Mouse (Mus musculus): ENCODE measurements around the gene Lypd5. TPM values are rescaled to one million over a fixed set of nuclear protein-coding genes. Genes with fewer than 3 reads are reported as not detected.

The Lypd5 gene
- polyA plus RNA-seq, 1 experiment from 2014 or later = 55.8 TPM

DNA sequence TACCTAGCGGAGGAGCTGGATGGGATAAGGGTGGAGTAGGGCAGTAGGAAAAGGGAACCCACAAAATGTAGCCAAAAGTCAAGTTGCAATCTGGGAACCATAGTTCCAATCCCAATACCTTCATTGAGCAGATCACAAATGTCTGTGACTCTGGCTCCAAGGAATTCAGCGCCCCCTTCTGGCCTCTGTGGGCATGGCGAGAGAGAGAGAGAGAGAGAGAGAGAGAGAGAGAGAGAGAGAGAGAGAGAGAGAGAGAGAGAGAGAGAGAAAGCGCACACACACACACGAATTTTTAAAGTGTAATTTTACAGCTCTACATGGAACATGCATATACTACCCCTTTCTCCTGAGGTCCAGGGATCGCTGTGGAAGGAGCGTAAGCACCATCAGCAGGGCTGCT lies 14.2 kb downstream of the Lypd5 start:
- H3K27me3 ChIP-seq = no peaks in the 10 kb centered on the region; the same call in 1 of the 2 replicates
- no peaks in the 10 kb centered on the region for H3K36me3 ChIP-seq
- no peak overlapping the region for H3K4me2 ChIP-seq
- no peaks in the 10 kb centered on the region; the same call in 1 of the 2 replicates for H3K4me1 ChIP-seq
- WGBS = 27% methylated on average over 7 of the region's 7 CpGs
- no peak overlapping the region for H3K4me3 ChIP-seq
- H3K9ac ChIP-seq = no peak overlapping the region
- no peaks in the 10 kb centered on the region for H3K9me3 ChIP-seq
- no peak overlapping the region for H3K27ac ChIP-seq
- no peak for ATAC-seq (ENCODE audit: insufficient number of reproducible peaks, low FRiP score, low TSS enrichment, low read depth)

DNA sequence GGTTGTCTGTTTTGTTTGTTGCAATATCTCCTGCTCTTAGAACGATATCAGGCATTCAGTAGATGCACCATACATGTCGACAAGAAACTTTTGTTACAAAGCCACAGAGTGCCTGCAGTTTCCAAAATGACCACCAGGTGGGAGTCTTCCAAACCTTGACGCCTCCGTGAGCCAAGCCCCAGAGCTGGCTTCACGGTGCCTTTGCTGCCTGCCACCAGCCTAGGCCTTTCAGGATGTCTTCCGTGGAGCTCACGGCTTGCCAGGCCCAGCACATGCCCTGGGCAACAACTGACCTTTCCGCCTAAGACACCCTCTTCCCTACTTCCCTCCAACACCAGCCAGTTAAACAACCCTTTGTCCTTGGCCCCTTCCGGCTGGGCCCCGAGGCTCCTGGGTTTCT lies 15.8 kb downstream of the Lypd5 start:
- H3K27ac ChIP-seq = no peak overlapping the region
- H3K4me3 ChIP-seq = no peak overlapping the region
- H3K4me1 ChIP-seq = peaks cover 4% of the 10 kb centered on the region
- no peaks in the 10 kb centered on the region for H3K9me3 ChIP-seq
- H3K27me3 ChIP-seq = no peaks in the 10 kb centered on the region; the same call in 1 of the 2 replicates
- H3K9ac ChIP-seq = no peak overlapping the region
- H3K36me3 ChIP-seq = no peaks in the 10 kb centered on the region
- no peak for ATAC-seq (ENCODE audit: insufficient number of reproducible peaks, low FRiP score, low TSS enrichment, low read depth)
- no peak overlapping the region for H3K4me2 ChIP-seq
- WGBS = 18% methylated on average over 10 of the region's 10 CpGs

DNA sequence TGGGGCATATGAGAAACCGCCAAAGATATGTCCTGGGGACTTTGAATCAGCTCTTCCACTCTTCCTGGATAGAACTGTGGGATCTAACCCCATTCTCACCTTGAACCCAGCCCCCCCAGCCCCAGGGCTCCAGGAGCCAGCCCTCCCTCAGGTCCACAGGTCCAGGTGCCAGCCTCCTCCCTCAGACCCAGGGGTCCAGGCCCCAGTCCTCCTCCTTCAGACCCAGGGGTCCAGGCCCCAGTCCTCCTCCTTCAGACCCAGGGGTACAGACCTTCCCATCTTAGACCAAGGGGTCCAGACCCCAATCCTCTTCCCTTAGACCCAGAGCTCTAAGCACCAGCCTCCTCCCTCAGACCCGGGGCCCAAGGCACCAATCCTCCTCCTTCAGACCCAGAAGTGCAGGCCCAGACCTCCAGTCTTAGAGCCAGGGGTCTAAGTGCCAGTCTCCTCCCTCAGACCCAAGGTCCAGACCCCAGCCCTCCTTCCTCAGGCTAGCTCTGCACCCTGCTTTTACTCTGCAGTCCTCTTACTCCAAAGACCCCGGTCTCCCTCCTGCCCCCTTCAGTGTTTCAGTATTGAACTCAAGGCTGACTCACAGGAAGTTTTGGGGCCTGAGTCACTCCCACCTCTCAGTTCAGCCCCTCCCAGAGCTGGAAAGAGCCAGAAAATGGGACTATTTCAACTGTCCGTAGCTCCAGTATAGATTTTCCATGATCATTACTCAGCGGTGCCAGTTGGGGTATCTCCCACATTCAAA lies 16.4 kb downstream of the Lypd5 start:
- no peak overlapping the region for H3K9ac ChIP-seq
- H3K27ac ChIP-seq = no peak overlapping the region
- WGBS = 80% methylated on average over 5 of the region's 5 CpGs
- no peaks in the 10 kb centered on the region for H3K36me3 ChIP-seq
- H3K4me2 ChIP-seq = no peak overlapping the region
- ATAC-seq (ENCODE audit: insufficient number of reproducible peaks, low FRiP score, low TSS enrichment, low read depth) = no peak
- H3K9me3 ChIP-seq = no peaks in the 10 kb centered on the region
- H3K27me3 ChIP-seq = no peaks in the 10 kb centered on the region; the same call in 1 of the 2 replicates
- H3K4me3 ChIP-seq = no peak overlapping the region
- H3K4me1 ChIP-seq = peaks cover 10% of the 10 kb centered on the region

DNA sequence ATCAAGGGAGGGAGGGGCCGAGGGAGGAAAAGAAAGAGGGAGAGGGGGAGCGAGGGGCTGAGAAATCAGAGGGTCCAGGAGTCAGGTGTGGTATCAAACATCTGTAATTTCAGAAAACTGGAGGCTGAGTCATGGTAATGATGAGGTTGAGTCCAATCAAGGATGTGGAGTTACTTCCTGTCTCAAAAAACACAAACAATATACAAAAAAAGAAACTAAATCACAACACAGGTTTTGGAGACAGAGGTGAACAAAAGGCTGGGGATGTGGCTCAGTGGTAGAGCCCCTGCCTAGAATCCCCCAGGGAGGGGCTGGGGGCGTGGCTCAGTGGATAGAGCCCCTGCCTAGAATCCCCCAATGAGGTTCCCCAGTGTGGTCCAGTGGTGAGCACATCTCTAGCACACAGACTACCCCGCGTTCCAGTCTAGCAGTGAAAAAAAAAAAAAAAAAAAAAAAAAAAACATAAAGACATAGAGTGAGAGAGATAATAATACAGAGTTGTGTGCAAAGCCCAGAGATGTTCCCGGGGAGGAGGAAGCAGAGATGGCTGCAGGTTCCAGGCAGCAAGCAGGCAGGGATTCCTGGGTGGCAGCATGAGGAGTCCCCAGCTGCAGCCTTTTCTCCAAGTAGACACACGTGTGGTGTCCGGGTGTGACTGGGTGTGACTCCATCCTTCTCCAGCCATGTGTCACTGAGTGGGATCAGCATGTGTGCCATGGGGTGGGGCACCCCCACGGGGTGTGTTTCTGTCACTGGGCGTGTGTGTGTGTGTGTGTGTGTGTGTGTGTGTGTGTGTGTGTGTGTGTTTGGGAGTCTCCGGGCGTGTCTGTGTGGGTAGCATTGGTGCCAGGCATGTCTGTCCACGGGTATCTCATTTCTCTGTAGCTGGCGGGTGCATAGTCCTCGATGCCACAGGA lies 18.0 kb downstream of the Lypd5 start:
- no peaks in the 10 kb centered on the region for H3K9me3 ChIP-seq
- WGBS = 67% methylated on average over 15 of the region's 15 CpGs

DNA sequence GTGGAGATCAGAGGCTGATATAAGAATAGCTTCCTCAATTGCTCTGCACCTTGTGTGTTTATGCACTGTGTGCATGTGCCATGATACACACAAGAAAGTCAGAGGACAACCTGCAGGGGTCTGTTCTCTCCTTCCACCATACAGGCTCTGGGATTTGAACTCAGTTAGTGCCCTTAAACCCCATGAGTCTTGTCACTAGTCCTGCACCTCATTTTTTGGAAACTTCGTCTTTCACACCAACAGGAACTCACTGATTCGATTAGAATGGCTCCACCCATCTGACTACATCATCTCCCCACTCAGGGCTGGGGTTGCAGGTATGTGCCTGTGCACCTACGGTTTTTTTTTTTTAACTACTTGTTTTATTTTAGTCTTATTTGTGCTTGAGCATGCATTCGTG lies 19.2 kb downstream of the Lypd5 start:
- no peak for ATAC-seq (ENCODE audit: insufficient number of reproducible peaks, low FRiP score, low TSS enrichment, low read depth)
- no peak overlapping the region for H3K27ac ChIP-seq

More for the DNA sequence above, 18.0 kb downstream of the Lypd5 start:
- Histone ChIP-seq H3K36me3 (no peaks in the 10 kb centered on the region), H3K9ac (no peak overlapping the region), H3K27ac (no peak overlapping the region), H3K4me1 (peaks cover 14% of the 10 kb centered on the region), H3K27me3 (no peaks in the 10 kb centered on the region; the same call in 1 of the 2 replicates), H3K4me2 (no peak overlapping the region), H3K4me3 (no peak overlapping the region)
- no peak for ATAC-seq (ENCODE audit: insufficient number of reproducible peaks, low FRiP score, low TSS enrichment, low read depth)

DNA sequence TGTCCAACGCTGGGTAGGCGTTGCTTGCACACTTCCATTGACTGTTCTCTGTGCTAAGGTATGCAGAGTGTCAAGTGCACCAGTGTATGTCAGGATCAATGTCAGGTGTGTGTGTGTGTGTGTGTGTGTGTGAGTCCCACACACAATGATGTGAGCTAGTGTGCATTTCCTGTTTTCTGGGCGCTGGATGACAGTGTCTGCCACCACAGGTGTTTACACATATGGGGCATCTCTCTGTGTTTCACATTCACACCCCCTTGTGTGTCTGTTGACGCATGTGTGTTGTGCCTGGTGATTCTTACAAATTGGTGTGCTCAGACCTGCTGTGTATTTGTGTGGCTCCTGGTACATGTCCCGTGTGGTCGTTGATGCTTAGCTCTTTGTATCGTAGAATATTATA lies 19.9 kb downstream of the Lypd5 start:
- Histone ChIP-seq H3K4me2 (no peak overlapping the region), H3K36me3 (no peaks in the 10 kb centered on the region), H3K9me3 (no peaks in the 10 kb centered on the region), H3K9ac (no peak overlapping the region), H3K27ac (no peak overlapping the region), H3K4me3 (no peak overlapping the region), H3K4me1 (peaks cover 25% of the 10 kb centered on the region), H3K27me3 (no peaks in the 10 kb centered on the region; the same call in 1 of the 2 replicates)
- ATAC-seq (ENCODE audit: insufficient number of reproducible peaks, low FRiP score, low TSS enrichment, low read depth) = no peak
- 80% methylated on average over 7 of the region's 7 CpGs for WGBS

More for the DNA sequence above, 19.2 kb downstream of the Lypd5 start:
- Histone ChIP-seq H3K36me3 (no peaks in the 10 kb centered on the region), H3K4me2 (no peak overlapping the region), H3K9me3 (no peaks in the 10 kb centered on the region), H3K27me3 (no peaks in the 10 kb centered on the region; the same call in 1 of the 2 replicates), H3K9ac (no peak overlapping the region), H3K4me1 (peaks cover 17% of the 10 kb centered on the region), H3K4me3 (no peak overlapping the region)
- WGBS = 47% methylated on average over 4 of the region's 4 CpGs

DNA sequence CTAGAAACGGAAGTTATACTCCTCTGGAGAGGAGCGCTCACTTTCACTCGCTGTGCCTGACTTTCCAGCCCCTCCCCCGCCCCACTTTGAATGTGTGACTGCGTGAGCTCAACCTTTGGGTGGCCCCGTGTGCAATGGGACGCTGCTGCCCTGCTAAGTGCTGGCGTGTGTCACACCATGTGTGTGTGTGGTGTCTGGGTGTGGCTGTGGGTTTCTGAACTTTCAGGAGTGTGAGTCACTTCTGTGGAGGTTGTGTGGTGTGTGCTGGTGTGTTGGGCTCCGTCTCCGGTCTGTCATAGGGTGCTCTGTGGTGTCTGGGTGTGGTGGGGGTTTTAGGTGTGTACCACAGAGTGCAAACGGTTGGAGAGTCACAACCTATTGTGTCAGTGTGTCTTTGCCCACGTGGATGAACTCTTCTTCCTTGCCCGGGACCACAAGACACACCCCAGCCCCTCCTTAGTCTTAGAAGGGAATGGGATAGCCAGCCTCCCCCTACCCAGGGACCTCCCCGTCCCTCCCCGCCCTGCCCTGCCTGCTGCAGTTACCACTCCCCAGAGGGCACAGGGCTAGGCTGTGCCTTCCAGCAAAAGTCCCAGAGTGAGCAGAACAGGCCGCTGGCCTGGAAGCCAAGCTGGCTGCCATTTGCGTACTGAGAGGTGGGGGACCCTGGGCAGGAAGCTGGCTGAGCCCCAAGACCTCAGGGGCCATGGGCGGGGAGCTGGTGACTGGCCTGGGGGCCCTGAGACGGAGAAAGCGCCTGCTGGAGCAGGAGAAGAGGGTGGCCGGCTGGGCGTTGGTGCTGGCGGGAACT lies 20.9 kb downstream of the Lypd5 start, which contains the start of gene Kcnn4:
TSS of gene Kcnn4 (plus strand) at position 533 of the 811 bp plus-strand sequence.
- H3K27ac ChIP-seq = no peak within 1 kb of the TSS
- WGBS = 32% methylated on average over 23 of the region's 23 CpGs
- no peaks in the 10 kb centered on the region for H3K9me3 ChIP-seq
- H3K27me3 ChIP-seq = no peaks in the 10 kb centered on the region
- H3K4me2 ChIP-seq = 0 out of 2 replicates have a peak within 1 kb of the TSS, but pooled peaks have one; percentile 12
- peak; percentile 13; the same call in 1 of the 2 replicates for ATAC-seq (ENCODE audit: insufficient number of reproducible peaks, low FRiP score, low TSS enrichment, low read depth)
- H3K4me1 ChIP-seq = peaks cover 26% of the 10 kb centered on the region
- no peaks in the 10 kb centered on the region for H3K36me3 ChIP-seq
- no peak within 1 kb of the TSS for H3K9ac ChIP-seq
- 0 out of 2 replicates have a peak within 1 kb of the TSS, but pooled peaks have one; percentile 6 for H3K4me3 ChIP-seq

DNA sequence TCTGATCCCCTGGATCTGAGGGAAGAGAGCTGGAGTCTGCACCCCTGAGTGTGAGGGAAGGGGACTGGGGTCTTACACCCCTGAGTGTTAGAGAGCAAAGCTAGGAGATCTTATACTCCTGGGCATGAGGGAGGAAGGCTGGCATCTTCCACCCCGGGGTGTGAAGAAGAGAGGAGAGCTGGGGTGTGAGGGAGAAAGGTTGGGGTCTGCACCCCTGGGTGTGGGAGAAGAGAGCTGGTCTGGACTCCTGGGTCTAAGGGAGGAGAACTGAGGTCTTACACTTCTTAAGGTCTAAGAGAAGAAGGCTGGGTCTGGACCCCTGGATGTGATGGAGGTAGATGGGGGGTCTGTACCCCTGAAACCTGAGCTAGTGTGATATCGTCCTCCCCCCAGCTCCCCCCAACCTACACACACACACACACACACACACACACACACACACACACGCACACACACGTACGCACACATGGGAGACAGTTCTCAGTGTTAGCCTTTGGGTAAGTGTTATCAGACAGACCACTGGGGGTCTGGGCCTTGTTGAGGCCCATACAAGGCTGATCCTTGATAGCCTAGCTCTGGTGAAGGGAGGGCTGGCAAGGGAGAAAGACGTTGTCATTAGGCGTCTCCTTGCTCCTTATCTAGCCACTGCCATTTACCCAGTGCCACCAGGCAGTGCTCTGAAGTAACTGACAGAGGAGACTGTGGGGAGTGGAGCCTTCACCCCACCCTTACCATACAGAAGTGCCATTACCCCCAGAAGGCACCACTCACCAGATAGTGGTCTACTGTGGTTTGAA lies 22.2 kb downstream of the Lypd5 start:
- no peak overlapping the region for H3K4me3 ChIP-seq
- H3K4me1 ChIP-seq = peaks cover 26% of the 10 kb centered on the region
- no peaks in the 10 kb centered on the region for H3K36me3 ChIP-seq
- no peak overlapping the region for H3K9ac ChIP-seq
- H3K4me2 ChIP-seq = no peak overlapping the region
- no peak overlapping the region for H3K27ac ChIP-seq
- WGBS = 77% methylated on average over 7 of the region's 7 CpGs
- no peak for ATAC-seq (ENCODE audit: insufficient number of reproducible peaks, low FRiP score, low TSS enrichment, low read depth)
- H3K9me3 ChIP-seq = no peaks in the 10 kb centered on the region
- H3K27me3 ChIP-seq = no peaks in the 10 kb centered on the region

DNA sequence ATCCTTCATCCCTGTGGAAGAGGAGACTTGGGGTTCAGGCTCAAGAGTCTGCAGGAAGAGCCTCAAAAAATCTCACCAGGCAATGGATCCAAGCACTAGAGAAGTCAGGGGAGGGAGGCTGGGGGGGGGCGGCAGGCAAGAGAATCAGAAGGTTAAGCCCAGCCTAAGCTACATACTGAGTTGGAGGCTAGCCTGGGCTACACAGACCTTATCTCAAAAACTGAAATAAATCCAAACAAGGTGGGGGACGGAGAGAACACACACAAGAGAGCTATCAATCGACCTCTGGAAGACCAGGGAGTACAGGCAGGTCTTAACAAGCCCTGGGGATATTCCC lies 22.8 kb downstream of the Lypd5 start:
- no peak for ATAC-seq (ENCODE audit: insufficient number of reproducible peaks, low FRiP score, low TSS enrichment, low read depth)
- no peaks in the 10 kb centered on the region for H3K36me3 ChIP-seq
- H3K27ac ChIP-seq = no peak overlapping the region
- peaks cover 4% of the 10 kb centered on the region; the same call in 1 of the 2 replicates for H3K27me3 ChIP-seq
- H3K4me1 ChIP-seq = peaks cover 28% of the 10 kb centered on the region
- 56% methylated on average over 3 of the region's 3 CpGs for WGBS
- no peak overlapping the region for H3K4me2 ChIP-seq
- no peak overlapping the region for H3K9ac ChIP-seq
- H3K4me3 ChIP-seq = no peak overlapping the region
- H3K9me3 ChIP-seq = no peaks in the 10 kb centered on the region

DNA sequence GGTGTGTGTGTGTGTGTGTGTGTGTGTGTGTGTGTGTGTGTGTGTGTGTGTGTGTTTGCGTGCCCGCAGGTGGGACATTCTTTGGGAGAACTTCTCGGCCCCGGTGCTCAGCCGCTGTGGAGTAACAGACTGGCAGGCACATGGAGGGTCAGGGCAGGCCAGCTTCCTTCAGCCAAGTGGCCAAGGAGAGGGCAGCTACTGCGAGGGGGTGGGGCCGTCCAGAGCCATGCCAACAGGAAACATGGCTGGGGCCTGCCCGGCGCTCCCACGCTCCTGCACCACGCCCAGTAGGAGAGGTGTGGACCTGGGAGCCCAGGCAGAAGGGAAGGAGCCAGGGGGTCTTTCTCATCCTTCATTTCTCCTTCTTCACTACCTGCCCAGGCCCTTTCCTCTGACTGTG lies 23.3 kb downstream of the Lypd5 start:
- Histone ChIP-seq H3K4me3 (no peak overlapping the region), H3K36me3 (no peaks in the 10 kb centered on the region), H3K27me3 (peaks cover 5% of the 10 kb centered on the region; the same call in 1 of the 2 replicates), H3K27ac (no peak overlapping the region), H3K4me2 (no peak overlapping the region), H3K9ac (no peak overlapping the region), H3K9me3 (no peaks in the 10 kb centered on the region), H3K4me1 (peaks cover 34% of the 10 kb centered on the region)
- ATAC-seq (ENCODE audit: insufficient number of reproducible peaks, low FRiP score, low TSS enrichment, low read depth) = no peak
- 64% methylated on average over 11 of the region's 11 CpGs for WGBS

DNA sequence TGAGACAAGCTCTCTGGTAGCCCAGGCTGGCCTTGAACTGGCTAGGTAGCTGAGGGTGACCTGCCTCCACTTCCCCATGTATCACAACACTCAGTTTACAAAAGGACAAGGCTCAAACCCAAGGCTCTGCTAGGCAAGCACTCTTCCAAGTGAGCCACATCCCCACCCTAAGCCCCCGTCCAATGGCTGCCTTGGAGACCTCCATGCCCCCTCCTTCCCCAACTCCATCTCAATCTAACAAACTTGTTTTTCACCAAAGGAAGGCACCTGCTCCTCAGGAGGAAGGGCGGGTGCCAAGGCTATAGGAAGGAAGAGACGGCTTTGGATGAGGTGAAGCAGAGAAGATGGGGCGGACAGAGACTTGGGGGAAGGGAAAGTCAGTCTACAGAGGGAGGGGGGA lies 23.8 kb downstream of the Lypd5 start:
- ATAC-seq (ENCODE audit: insufficient number of reproducible peaks, low FRiP score, low TSS enrichment, low read depth) = no peak
- WGBS = 61% methylated on average over 4 of the region's 4 CpGs
- H3K9me3 ChIP-seq = no peaks in the 10 kb centered on the region
- no peak overlapping the region for H3K27ac ChIP-seq
- H3K36me3 ChIP-seq = no peaks in the 10 kb centered on the region
- H3K4me2 ChIP-seq = no peak overlapping the region
- H3K9ac ChIP-seq = no peak overlapping the region
- peaks cover 5% of the 10 kb centered on the region; the same call in 1 of the 2 replicates for H3K27me3 ChIP-seq
- H3K4me1 ChIP-seq = peaks cover 37% of the 10 kb centered on the region
- H3K4me3 ChIP-seq = no peak overlapping the region
